Mouse (Mus musculus) stomach, postnatal 0 days (tissue): ENCODE data around the gene Akap6.

Source experiments
- CTCF ChIP-seq: IDR thresholded peaks from 2 replicates; pipeline ENCODE4 v1.5.1; 2016; ENCODE audit warnings: antibody characterized with exemption, low read depth, mild to moderate bottlenecking, moderate library complexity
- EP300 ChIP-seq: optimal IDR thresholded peaks from 2 replicates; pipeline ENCODE3; 2016; ENCODE audit warnings: antibody characterized with exemption

DNA sequence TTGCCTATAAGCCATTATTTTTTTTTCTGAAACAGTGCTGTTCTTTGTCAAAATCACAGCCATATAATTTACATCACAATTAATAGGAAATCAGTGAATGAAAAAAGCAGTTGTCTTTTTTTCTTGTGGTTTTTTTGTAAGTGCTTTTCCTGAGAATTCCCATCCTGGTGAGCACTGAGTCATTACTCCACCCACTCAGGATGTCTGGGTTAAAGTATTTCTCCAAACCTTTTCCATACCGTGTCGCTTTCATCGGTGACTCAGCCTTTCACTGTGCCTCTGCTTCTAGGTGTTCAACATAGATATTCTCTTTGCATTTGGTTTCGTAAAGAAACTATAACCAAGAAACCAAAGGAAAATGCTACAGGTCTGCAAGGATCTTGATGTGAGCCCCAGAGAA lies 328.1 kb downstream of the Akap6 start:
- TF ChIP-seq CTCF (no peak), EP300 (no peak)
